Mouse (Mus musculus) stomach, embryonic 15.5 days (tissue): Measurements from ENCODE around the gene Slc30a7. TPM values are rescaled to one million over a fixed set of nuclear protein-coding genes. Genes with fewer than 3 reads are reported as not detected.

ENCODE experiments used
- ATAC-seq: fragments of 200-750 bp; cut with Nextera tagmentation; 2 replicates; pipeline ENCODE4 v1.8.0; 2017; ENCODE audit warnings: low read depth, moderate number of reproducible peaks, moderate TSS enrichment; ENCODE audit not compliant: insufficient read depth, low FRiP score
- H3K27ac ChIP-seq: fragments of 300-500 bp; sonication (generic); 2 replicates; pipeline ENCODE4 v1.5.1; 2015; ENCODE audit warnings: mild to moderate bottlenecking, inconsistent platforms
- H3K27me3 ChIP-seq: fragments of 300-500 bp; sonication (generic); replicated peaks from 2 replicates; pipeline ENCODE4 v1.6.1; 2015; ENCODE audit warnings: inconsistent platforms
- H3K36me3 ChIP-seq: fragments of 300-500 bp; sonication (generic); 2 replicates; pipeline ENCODE4 v1.6.1; 2015; ENCODE audit warnings: inconsistent platforms
- H3K4me1 ChIP-seq: fragments of 300-500 bp; sonication (generic); 2 replicates; pipeline ENCODE4 v1.6.1; 2015; ENCODE audit warnings: inconsistent platforms
- H3K4me2 ChIP-seq: fragments of 300-500 bp; sonication (generic); 2 replicates; pipeline ENCODE4 v1.6.1; 2015; ENCODE audit warnings: mild to moderate bottlenecking, inconsistent platforms
- H3K4me3 ChIP-seq: fragments of 300-500 bp; sonication (generic); replicated peaks from 2 replicates; pipeline ENCODE4 v1.5.1; 2015; ENCODE audit warnings: inconsistent platforms
- H3K9ac ChIP-seq: fragments of 300-500 bp; sonication (generic); 2 replicates; pipeline ENCODE4 v1.6.1; 2015; ENCODE audit warnings: inconsistent platforms
- H3K9me3 ChIP-seq: fragments of 300-500 bp; sonication (generic); 2 replicates; pipeline ENCODE4 v1.6.1; 2016; ENCODE audit warnings: inconsistent platforms
- WGBS: fragments of 180-500 bp; shearing (Covaris S2); methylation state at CpG from one replicate; pipeline ENCODE4 v1.1.7; 2015; 5-methylcytosine and 5-hydroxymethylcytosine counted together
- microRNA-seq: library from miRNA; unstranded; fragments of <30 nt; microRNA quantifications from one replicate; pipeline ENCODE4, GENCODE M21; 2016
- polyA plus RNA-seq: library from polyadenylated mRNA; unstranded; fragments of >200 nt; fragmentation: Nextera tagmentation; extraction: Ambion mirVana; gene quantifications from 2 replicates; pipeline ENCODE4 v1.2.1, GENCODE M21; 2015

Slc30a7 gene
- polyA plus RNA-seq, 1 experiment from 2014 or later = 42.5 TPM

DNA sequence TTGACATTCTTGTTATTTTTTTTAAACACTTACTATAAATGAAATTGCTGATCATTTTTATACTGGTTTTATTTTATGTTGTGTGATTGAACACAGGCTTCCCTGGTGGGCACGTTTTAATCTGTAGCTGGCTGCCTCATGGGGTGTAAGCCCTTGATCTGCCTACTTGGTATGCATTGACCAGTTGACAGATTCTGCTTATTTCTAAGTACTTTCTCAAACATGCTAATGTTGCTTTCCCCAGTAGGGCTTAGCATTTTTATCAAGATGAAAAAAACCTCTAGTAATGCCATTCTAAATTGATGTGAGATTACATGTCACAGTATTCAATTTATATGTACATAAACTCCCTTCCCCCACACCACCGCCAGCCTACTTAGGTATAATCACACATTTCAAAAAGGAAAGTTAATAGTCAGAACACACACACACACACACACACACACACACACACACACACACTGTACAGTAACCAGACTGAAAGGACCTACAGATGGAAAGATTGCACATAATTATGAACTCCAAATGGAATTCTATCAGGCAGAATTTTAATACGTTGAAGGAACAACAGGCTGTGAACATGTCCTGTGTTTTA, 108.8 kb downstream of the Slc30a7 start:
- H3K9ac ChIP-seq = no peak overlapping the region
- ATAC-seq = no peak
- H3K4me2 ChIP-seq = no peak overlapping the region
- 85% methylated on average over 3 of the region's 3 CpGs for WGBS
- no peaks in the 10 kb centered on the region for H3K9me3 ChIP-seq
- 0 out of 2 replicates have a peak, but pooled peaks cover 3% of the 10 kb centered on the region for H3K36me3 ChIP-seq
- H3K27ac ChIP-seq = no peak overlapping the region
- no peaks in the 10 kb centered on the region for H3K4me1 ChIP-seq
- no peak overlapping the region for H3K4me3 ChIP-seq
- H3K27me3 ChIP-seq = no peaks in the 10 kb centered on the region

DNA sequence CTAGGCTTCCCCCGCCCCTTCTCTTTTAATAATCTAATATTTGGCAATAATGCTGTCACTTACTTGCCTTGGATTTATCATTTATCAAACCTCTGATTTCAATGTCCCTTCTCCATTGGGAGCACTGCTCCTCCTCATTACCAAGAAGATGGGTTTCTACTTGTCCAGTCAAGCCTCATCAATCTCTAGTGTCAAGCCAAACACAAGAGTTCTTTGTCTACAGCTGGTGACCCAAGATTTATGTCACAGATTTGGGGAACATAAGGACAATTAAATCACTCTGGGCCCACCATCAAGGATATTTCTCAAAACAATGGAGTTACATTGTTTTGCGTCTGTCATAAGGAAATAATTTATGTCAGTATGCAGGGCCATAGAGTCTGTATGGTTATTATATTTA, 114.0 kb downstream of the Slc30a7 start:
- Histone ChIP-seq H3K4me1 (no peaks in the 10 kb centered on the region), H3K4me3 (no peak overlapping the region), H3K36me3 (no peaks in the 10 kb centered on the region), H3K9me3 (no peaks in the 10 kb centered on the region), H3K27ac (no peak overlapping the region), H3K9ac (no peak overlapping the region), H3K4me2 (no peak overlapping the region), H3K27me3 (no peaks in the 10 kb centered on the region)
- WGBS = 85% methylated on average over 2 of the region's 2 CpGs
- ATAC-seq = no peak

DNA sequence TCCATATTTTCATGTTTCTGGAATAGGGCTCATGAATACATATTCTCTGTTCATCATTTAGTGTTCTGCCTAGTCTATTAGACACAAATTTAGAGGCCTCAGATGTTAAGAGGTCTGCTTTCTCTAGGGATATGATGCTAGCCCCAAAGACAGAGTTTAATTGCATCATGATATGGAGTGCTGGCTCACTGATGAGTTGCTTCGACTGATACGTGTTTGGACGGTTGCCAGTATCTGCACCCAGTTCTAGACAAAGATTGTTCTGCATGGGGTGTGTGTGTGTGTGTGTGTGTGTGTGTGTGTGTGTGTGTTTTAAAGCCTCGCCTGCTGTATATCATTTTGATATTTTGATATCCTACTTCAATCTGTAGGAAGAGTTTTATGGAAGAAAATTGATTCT, 114.9 kb downstream of the Slc30a7 start:
- Histone ChIP-seq H3K36me3 (no peaks in the 10 kb centered on the region), H3K4me2 (no peak overlapping the region), H3K9me3 (no peaks in the 10 kb centered on the region), H3K4me1 (no peaks in the 10 kb centered on the region), H3K4me3 (no peak overlapping the region), H3K27ac (no peak overlapping the region), H3K9ac (no peak overlapping the region), H3K27me3 (no peaks in the 10 kb centered on the region)
- no peak for ATAC-seq
- 78% methylated on average over 4 of the region's 4 CpGs for WGBS

Small RNA genes lying within 50 kb of the gene (microRNA-seq; reads per million reads assigned to microRNA genes)
- not detected for gene Mir669n

Other genes with a start within 250 kb of the Slc30a7 start
- 30.4 and 30.7 TPM in 2 replicates for gene Dph5, start 119.6 kb downstream of the Slc30a7 start, polyA plus RNA-seq
- gene Extl2, start 56 bp upstream of the Slc30a7 start, polyA plus RNA-seq = 20.1 and 20.7 TPM in 2 replicates
- gene Vcam1, start 122.3 kb upstream of the Slc30a7 start, polyA plus RNA-seq = 52.1 and 53.7 TPM in 2 replicates
- 2.0 and 2.1 TPM in 2 replicates for gene Gpr88, start 246.1 kb upstream of the Slc30a7 start, polyA plus RNA-seq